Mouse (Mus musculus) C2C12 (cell line): ENCODE measurements around the gene Ccnd1. TPM values are rescaled to one million over a fixed set of nuclear protein-coding genes. Genes with fewer than 3 reads are reported as not detected.
"Not testable (repeated sequence)": the region's sequence is repeated elsewhere in the genome, so short reads cannot be mapped to it uniquely, and the experiment has no call there.

Experiments used
- H3K27me3 ChIP-seq: one replicate; pipeline ENCODE4 v1.6.1; 2011; ENCODE audit not compliant: control insufficient read depth, insufficient read depth, insufficient read length
- H3K36me3 ChIP-seq: one replicate; pipeline ENCODE4 v1.6.1; 2011; ENCODE audit not compliant: control insufficient read depth, insufficient read depth
- H3K4me3 ChIP-seq: one replicate; pipeline ENCODE4 v1.5.1; 2011; ENCODE audit warnings: mild to moderate bottlenecking, control low read depth; ENCODE audit not compliant: poor library complexity, insufficient read depth, severe bottlenecking
- H3K79me2 ChIP-seq: one replicate; pipeline ENCODE4 v1.6.1; 2011; ENCODE audit not compliant: control insufficient read depth, insufficient read depth
- H3K79me3 ChIP-seq: one replicate; pipeline ENCODE4 v1.6.1; 2011; ENCODE audit warnings: low read depth, control low read depth
- H3ac ChIP-seq: one replicate; pipeline ENCODE3; 2011; ENCODE audit warnings: low read depth; ENCODE audit not compliant: control insufficient read depth, insufficient read length
- CEBPB ChIP-seq: IDR thresholded peaks from one replicate; pipeline ENCODE4 v1.6.1; 2011; ENCODE audit warnings: low read depth, mild to moderate bottlenecking, control low read depth, moderate library complexity
- CTCF ChIP-seq: IDR thresholded peaks from one replicate; pipeline ENCODE4 v1.5.1; 2011; ENCODE audit not compliant: control insufficient read depth, insufficient read depth, insufficient read length
- FOSL1 ChIP-seq: IDR thresholded peaks from one replicate; pipeline ENCODE4 v1.8.0; 2011; ENCODE audit warnings: mild to moderate bottlenecking, low read length; ENCODE audit not compliant: poor library complexity, insufficient read depth, severe bottlenecking
- MAX ChIP-seq: IDR thresholded peaks from one replicate; pipeline ENCODE4 v1.6.1; 2011; ENCODE audit warnings: mild to moderate bottlenecking, control low read depth
- MYOD1 ChIP-seq: IDR thresholded peaks from one replicate; pipeline ENCODE4 v1.6.1; 2011; ENCODE audit warnings: low read depth; ENCODE audit not compliant: control insufficient read depth, insufficient read length
- MYOG ChIP-seq: IDR thresholded peaks from one replicate; pipeline ENCODE4 v1.6.1; 2011; ENCODE audit not compliant: control insufficient read depth, insufficient read length; ENCODE audit errors: extremely low read depth
- USF1 ChIP-seq: IDR thresholded peaks from one replicate; pipeline ENCODE4 v1.6.1; 2011; ENCODE audit warnings: low read depth, mild to moderate bottlenecking, control low read depth, moderate library complexity
- polyA plus RNA-seq: library from polyadenylated mRNA; unstranded; fragments of >200 nt; fragmentation: generic; extraction: Trizol; gene quantifications from one replicate; pipeline ENCODE4 v1.2.1, GENCODE M21; 2012; ENCODE audit warnings: missing spikeins

Gene Ccnd1
- polyA plus RNA-seq, 1 experiment = 196 TPM

DNA sequence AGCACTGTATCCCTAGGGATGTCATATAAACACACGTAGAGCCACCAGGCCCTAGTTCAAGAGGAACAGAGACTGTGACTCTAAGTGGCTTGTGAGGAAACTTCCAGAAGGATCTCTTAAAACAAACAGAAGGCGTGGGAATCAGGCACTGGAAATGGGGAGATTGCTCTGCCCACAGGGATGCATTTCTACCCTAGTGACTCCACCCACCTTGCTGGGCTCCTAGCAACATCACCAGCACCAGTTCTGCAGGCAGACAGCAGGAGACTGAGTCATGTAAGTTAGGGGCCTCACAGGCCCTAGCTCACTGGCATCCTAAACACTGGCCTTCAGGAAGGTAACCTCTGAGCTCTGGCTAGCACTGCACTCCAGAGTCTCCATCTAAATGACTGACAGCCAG lies 47.9 kb downstream of the Ccnd1 start:
- H3K27me3 ChIP-seq = peaks cover 14% of the 10 kb centered on the region
- H3K4me3 ChIP-seq = no peak overlapping the region
- no peak for TF ChIP-seq MAX
- TF ChIP-seq CTCF = no peak
- no peak for TF ChIP-seq USF1
- no peak for TF ChIP-seq MYOG
- TF ChIP-seq CEBPB = no peak
- TF ChIP-seq FOSL1 = no peak
- no peak for TF ChIP-seq MYOD1
- H3K79me2 ChIP-seq = no peaks in the 10 kb centered on the region
- no peak overlapping the region for H3ac ChIP-seq
- H3K36me3 ChIP-seq = no peaks in the 10 kb centered on the region
- no peaks in the 10 kb centered on the region for H3K79me3 ChIP-seq

DNA sequence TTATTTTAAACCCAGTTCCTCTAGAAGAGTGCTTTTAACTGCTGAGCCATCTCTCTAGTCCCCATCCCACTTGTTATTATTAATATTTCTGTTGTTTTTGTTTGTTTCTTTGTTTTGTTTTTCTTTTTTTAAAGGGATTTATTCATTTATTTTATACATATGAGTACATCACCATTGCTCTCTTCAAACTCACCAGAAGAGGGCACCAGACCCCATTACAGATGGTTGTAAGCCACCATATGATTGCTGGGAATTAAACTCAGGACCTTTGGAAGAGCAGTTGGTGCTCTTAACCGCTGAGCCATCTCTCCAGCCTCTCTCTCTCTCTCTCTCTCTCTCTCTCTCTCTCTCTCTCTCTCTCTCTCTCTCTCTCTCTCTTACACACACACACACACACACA lies 49.1 kb downstream of the Ccnd1 start:
- H3ac ChIP-seq, H3K79me2 ChIP-seq, H3K36me3 ChIP-seq, H3K79me3 ChIP-seq, H3K27me3 ChIP-seq, H3K4me3 ChIP-seq: not testable (repeated sequence)

- Histone ChIP-seq H3K36me3 (no peaks in the 10 kb centered on the region), H3K27me3 (peaks cover 7% of the 10 kb centered on the region), H3K4me3 (no peak overlapping the region), H3K79me2 (no peaks in the 10 kb centered on the region), H3ac (no peak overlapping the region), H3K79me3 (no peaks in the 10 kb centered on the region)
- TF ChIP-seq FOSL1 (no peak), CTCF (no peak), MAX (no peak), USF1 (no peak)
Measured at GRCm38 (mm10) chr7:144888564-144889299, 51.0 kb downstream of the Ccnd1 start.

DNA sequence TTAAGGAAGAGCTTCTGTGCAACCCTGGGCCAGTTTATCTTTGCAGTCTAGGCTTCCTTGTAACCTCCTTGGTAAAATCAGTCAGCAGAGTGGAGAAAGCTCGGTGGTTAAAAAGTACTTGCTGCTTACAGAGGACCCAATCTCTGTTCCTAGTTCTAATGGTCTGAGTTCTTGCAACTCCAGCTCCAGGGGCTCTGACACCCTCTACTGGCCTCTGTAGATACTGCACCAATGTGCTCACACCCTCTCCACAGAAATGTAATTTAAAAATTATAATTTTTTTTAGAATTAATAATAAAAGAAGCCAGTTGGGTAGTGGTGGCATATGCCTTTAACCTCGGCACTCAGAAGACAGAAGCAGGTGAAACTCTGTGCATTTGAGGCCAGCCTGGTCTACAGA lies 52.1 kb downstream of the Ccnd1 start:
- TF ChIP-seq FOSL1 = no peak
- no peak for TF ChIP-seq CEBPB
- TF ChIP-seq MYOD1 = no peak
- TF ChIP-seq MYOG = no peak
- TF ChIP-seq USF1 = no peak
- no peak for TF ChIP-seq MAX
- no peak for TF ChIP-seq CTCF
- no peak overlapping the region for H3ac ChIP-seq
- H3K79me2 ChIP-seq = no peaks in the 10 kb centered on the region
- H3K4me3 ChIP-seq = no peak overlapping the region
- H3K79me3 ChIP-seq = no peaks in the 10 kb centered on the region
- H3K36me3 ChIP-seq = no peaks in the 10 kb centered on the region
- peaks cover 7% of the 10 kb centered on the region for H3K27me3 ChIP-seq

DNA sequence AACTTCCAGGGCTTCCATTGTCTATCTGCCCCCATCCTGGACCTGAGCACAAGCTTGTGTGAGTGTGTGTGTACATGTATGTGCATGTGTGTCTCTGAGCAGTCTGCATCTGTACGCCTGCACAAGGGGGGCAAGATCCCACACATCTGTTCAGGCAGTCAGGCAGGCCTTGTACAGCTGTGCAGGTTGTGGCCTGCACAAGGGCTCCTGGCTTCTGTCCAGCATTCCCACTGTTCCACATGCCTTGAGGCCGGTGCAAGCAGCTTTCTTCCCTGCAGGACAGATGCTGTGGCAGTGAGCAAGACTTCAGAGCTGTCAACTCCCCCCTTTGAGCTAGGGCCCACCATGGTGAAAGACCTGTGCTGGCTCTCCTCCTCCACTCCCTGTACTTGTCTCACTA lies 56.6 kb downstream of the Ccnd1 start:
- Histone ChIP-seq H3ac (no peak overlapping the region), H3K79me2 (no peaks in the 10 kb centered on the region), H3K79me3 (no peaks in the 10 kb centered on the region), H3K4me3 (no peak overlapping the region), H3K36me3 (no peaks in the 10 kb centered on the region), H3K27me3 (no peaks in the 10 kb centered on the region)
- TF ChIP-seq FOSL1 = no peak
- no peak for TF ChIP-seq CEBPB
- no peak for TF ChIP-seq MYOG
- no peak for TF ChIP-seq MAX
- TF ChIP-seq USF1 = no peak
- no peak for TF ChIP-seq MYOD1
- TF ChIP-seq CTCF = no peak

Other genes with a start within 250 kb of the Ccnd1 start
- 2.7 TPM for gene Ano1, start 188.0 kb downstream of the Ccnd1 start, polyA plus RNA-seq
- not detected for gene Fgf3, start 101.8 kb downstream of the Ccnd1 start, polyA plus RNA-seq
- not detected for gene Fgf4, start 92.6 kb downstream of the Ccnd1 start, polyA plus RNA-seq
- gene Fgf15, start 43.4 kb downstream of the Ccnd1 start, polyA plus RNA-seq = 0.02 TPM
- gene LTO1, start 24.8 kb downstream of the Ccnd1 start, polyA plus RNA-seq = 13.5 TPM